Mouse (Mus musculus) lung, postnatal 10 days (tissue): ENCODE measurements at regions not wholly inside any gene's neighbourhood (a gene's known extent, or its start where the extent isn't known, plus 50 kb on each side); places are given as distances from the start of the nearest gene placed in this dataset.

Experiments used
- DNase-seq: peaks from one replicate; pipeline ENCODE4 v3.0.0; 2021

DNA sequence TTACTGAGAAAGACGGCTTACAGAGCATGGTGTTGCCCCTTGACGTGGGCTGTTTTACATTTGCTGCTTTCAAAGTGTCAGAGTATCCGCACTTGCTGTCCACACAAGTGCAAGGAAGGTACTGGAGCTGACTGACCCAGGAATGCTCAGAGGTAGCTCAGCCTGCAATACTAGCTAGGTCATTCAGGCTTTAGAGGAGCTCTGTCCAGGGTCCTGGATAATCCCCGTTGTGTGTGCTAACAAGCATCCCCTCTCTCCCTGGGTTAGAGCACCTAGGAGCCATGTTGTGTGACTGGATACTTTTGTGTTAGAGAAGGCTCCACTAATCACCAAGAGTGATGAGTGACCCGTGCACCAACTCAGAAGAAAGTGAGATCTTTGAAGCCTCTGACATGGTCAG, 431.9 kb upstream of the 3110018I06Rik start:
- no peak for DNase-seq

GRCm38 (mm10) chr12:107060514-107060913, 427.9 kb upstream of the 3110018I06Rik start:
- DNase-seq: no peak

- DNase-seq: no peak
These were observed 421.1 kb upstream of the 3110018I06Rik start for GRCm38 (mm10) chr12:107067346-107067745.

- DNase-seq: no peak
These were observed 405.9 kb upstream of the 3110018I06Rik start for GRCm38 (mm10) chr12:107082541-107082940.

- no peak for DNase-seq
These were observed 403.1 kb upstream of the 3110018I06Rik start for GRCm38 (mm10) chr12:107085058-107085905.

DNA sequence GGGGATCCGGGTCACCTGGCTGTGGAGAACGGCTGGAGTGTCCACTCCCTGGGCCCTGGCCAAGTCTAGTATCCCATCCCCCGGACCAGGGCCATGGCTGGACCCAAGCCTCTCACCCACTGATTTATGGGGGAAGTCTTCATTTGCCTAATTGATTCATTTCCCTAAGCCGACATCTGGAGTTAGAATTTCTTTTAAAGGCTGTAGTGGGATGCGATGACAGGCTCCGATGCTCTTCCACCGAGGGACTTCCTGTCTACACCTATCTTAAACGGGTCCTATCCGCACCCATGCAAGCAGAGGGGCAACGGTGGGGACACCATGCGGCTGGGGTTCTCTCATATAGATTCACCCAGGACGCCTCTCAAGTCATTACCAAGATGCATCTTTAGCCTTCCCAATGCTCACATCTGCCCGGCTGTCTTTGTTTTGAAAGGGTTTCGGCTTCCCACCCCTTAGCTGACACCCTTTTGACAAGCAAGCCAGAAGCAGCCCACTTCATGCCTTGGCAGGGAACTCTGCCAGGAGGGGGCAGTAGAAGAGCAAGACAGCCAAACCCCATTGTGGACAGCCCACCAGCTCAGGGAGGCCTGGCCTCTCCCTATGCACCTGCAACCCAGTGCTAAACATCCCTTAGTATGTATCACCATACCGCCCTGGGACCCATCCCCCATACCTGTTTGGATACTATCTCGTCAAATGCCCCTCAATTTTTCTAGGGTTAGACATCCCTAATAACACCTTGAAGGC, 402.4 kb upstream of the 3110018I06Rik start:
- peak; percentile 58 for DNase-seq

DNA sequence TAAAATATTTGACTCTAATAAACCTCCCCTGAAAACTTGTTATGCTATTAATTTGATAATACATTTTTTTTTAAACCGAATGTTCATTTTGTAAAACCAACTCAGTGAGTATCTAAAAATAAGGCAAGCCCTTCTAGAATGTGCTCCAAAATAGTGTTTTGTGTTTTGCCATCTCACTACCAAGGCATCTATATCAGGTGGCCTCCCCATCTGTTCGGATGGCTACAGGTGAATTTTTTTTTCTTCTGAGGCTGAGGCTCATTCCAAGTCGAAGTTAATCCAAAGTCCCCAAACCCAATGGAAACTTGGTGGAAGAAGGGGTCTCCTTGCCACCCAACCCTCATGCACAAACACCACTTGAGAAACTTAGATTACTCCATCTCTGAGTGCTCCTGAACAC, 396.3 kb upstream of the 3110018I06Rik start:
- DNase-seq: no peak

DNA sequence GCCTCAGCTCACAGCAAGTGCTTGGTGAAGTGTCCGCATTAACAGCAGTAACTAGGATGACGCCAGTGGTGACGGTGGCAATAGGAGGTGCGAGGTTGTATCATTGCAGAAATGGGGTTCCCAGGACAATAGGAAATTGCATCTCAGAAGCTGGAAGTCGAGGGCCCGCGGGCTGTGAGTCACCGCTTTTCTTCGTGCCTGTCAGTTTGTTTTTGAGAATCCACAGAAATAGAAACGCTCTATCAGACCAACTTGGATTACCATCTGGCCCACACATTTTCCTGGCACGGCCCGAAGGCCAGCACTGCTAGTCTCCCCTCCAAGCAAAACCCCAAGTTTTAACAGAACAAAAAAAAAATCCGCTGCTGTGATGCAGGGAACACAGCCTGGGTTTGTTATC, 395.1 kb upstream of the 3110018I06Rik start:
- no peak for DNase-seq

GRCm38 (mm10) chr12:107095409-107095808, 393.0 kb upstream of the 3110018I06Rik start:
- no peak for DNase-seq

DNA sequence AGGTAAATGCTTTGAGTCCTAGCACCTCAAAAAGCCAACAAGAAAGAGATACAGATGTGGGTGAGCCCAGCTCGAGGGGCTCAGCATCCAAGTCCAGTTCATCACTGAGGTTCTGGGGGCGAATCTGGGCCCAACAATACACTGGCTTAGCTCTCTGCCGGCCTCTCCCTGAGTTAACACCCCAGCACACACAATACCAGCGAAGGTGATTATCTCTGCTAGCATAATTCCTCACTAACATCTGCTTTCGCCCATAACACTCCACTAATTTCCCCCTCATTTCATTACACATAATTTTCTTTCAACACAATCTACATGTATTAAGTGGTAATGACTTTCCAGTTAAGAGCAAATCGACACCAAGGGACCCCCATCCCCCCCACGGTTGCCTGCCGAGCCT, 383.9 kb upstream of the 3110018I06Rik start:
- DNase-seq: no peak

DNA sequence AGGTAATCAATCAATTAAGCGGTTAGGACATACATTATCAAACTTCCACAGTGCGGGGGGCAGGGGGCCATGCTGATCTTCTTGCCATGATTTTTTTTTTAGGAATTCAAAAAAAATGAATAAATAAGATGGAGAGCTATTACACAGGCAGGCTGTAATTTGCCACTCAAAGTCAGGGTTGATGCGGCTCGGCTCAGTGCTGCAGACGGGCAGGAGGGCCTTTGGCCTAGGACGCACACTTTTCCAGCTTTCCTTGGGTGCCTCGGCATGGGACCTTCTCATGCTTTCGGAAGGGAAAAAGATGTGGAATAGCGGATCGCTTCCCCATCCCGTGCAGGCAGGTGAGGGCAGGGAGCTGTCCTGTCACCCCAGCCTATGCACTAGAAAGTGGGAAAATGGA, 383.4 kb upstream of the 3110018I06Rik start:
- DNase-seq: no peak

DNA sequence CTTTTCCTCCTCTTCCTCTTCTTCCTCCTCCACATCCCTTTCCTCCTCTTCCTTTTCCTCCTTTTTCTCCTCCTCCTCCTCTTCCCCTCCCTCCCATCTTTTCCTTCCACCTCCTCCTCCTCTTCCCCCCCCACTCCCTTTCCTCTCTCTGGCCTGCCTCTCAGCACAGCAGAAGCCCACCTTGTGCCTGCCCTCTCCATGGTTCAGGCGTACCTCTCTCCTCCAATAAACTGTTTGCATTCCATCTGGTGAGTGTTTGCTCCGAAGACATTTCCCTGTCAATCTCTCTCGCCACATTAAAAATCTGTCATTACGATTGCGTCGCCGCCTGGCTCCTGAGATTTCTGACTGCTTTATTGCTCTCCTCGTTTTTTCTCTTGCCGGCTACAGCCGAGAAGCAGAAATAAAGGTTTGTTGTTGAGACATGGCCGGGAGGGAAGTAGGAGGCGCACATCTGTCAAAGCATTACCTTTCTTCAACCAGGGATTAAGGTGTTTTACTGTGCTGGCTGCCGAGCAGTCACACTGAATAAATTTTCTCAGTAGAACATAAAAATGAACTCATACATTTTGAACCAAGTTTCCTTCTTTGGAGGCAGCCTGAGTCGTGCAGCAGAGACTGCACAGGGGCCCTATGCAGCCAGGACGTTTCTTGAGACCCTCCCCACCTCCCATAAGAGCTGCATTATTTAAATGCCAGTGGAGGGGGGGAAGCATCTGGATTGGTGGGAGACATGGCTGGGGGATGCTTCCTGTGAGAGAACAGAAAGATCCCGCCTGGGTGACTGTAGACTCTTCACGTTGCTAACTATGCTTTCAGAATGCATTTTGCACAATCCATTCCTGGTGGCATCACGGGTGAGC, 376.3 kb upstream of the 3110018I06Rik start:
- DNase-seq: no peak

- no peak for DNase-seq
These were observed 370.1 kb upstream of the 3110018I06Rik start for GRCm38 (mm10) chr12:107118364-107118763.

GRCm38 (mm10) chr12:107119076-107119475, 369.4 kb upstream of the 3110018I06Rik start:
- DNase-seq: no peak

DNA sequence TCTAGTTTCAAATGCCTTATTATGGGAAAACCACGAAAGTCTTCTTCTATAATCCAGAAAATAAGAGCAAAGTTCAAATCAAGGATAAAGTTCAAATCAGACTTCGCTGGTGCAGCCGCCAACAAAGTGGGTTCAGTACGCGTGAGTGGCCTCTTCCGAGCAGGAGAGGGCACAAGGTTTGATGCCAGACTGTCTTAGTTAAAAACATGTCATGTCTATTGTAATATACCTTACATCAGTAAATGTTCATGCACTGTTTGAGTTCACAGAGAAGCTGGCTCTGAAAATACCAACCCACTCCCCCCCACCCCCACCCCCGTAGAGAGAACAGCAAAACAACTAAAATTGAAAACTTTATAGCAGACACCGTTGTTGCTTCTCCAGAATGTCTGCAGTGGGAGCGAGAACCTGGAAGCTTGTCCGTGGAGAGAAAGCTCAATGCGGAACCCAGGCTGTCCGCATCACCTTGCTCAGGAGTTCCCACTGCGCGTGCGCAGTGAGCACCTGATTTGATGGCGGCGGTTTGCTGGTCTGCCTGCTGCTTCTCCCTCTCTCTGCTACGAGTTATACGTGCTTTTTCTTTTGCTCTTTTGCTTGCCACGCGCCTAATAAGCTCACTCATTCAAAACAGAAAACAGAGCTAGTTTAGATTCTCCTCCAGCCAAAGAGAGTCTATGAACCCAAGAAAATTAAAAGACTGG, 367.8 kb upstream of the 3110018I06Rik start:
- DNase-seq: no peak

GRCm38 (mm10) chr12:107121990-107122389, 366.4 kb upstream of the 3110018I06Rik start:
- DNase-seq: no peak

GRCm38 (mm10) chr12:107123661-107124060, 364.8 kb upstream of the 3110018I06Rik start:
- no peak for DNase-seq

- DNase-seq: no peak
These were observed 364.1 kb upstream of the 3110018I06Rik start for GRCm38 (mm10) chr12:107124263-107124885.

DNA sequence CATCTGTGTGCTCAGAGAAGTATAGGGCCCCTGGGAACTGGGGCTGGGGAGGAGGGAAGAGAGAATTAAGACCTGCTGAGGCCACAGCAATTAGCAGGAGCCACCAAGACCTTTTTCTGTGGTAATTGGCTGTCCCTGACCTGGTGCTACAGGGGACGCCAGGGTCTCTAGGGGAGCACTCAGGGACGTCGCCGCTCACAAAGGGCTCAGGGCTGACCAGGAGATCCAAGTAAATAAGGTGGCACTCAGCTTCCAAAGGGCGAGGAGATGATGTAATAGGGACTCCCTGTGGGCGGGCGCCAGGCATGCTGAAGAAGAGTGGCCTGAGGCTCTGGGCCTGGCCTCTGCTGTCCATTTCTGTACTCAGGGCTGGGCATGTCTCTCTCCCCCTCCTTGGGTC, 363.2 kb upstream of the 3110018I06Rik start:
- no peak for DNase-seq

DNA sequence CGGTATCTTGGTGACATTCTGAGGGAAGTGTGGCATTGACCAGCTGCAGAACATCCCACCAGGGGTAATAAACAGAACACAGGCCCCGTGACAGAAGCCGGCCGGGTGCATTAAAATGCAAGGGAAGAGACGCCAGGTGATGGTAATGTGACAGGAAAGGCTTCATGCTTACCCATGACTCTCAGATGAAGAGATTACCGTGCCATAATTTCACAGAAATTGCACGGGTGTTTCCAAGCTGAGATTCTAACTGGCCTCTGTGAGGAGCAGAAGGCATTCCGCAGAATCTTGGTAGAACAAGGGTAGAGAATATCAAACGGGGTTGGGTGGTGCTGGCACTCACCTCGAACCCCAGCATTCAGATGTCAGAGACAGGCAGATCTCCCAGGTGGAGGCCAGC, 362.4 kb upstream of the 3110018I06Rik start:
- DNase-seq: no peak

GRCm38 (mm10) chr12:107127591-107127990, 360.8 kb upstream of the 3110018I06Rik start:
- DNase-seq: no peak

- DNase-seq: no peak
These were observed 359.2 kb upstream of the 3110018I06Rik start for GRCm38 (mm10) chr12:107129232-107129631.
